Mouse (Mus musculus): ENCODE measurements at regions not wholly inside any gene's neighbourhood (a gene's known extent, or its start where the extent isn't known, plus 50 kb on each side); places are given as distances from the start of the nearest gene placed in this dataset.

GRCm38 (mm10) chr14:91889141-91889631 lies 2001.3 kb downstream of the Pcdh9 start:
- peak in 1 of 2 experiments; percentile 7 for DNase-seq (ENCODE audit: extremely low spot score in 1 of 2, low spot score in 1 of 2)

GRCm38 (mm10) chr14:91865935-91866664 lies 2024.4 kb downstream of the Pcdh9 start:
- no peak for DNase-seq (ENCODE audit: extremely low spot score in 1 of 2, low spot score in 1 of 2)

GRCm38 (mm10) chr14:91852258-91852657 lies 2038.2 kb downstream of the Pcdh9 start:
- no peak for DNase-seq (ENCODE audit: extremely low spot score in 1 of 2, low spot score in 1 of 2)

Data from layer of hippocampus, postnatal 25 days (tissue).